Mouse (Mus musculus) urinary bladder, adult 2 months (tissue): ENCODE measurements at regions not wholly inside any gene's neighbourhood (a gene's known extent, or its start where the extent isn't known, plus 50 kb on each side); places are given as distances from the start of the nearest gene placed in this dataset.

Experiments used
- DNase-seq: peaks from one replicate; pipeline ENCODE4 v3.0.0; 2022; ENCODE audit warnings: low spot score

GRCm38 (mm10) chr13:28645881-28646280, 307.6 kb downstream of the Sox4 start:
- no peak for DNase-seq

GRCm38 (mm10) chr13:28644846-28645574, 308.5 kb downstream of the Sox4 start:
- DNase-seq: no peak

GRCm38 (mm10) chr13:28640826-28641225, 312.7 kb downstream of the Sox4 start:
- DNase-seq: no peak

GRCm38 (mm10) chr13:28635230-28635950, 318.1 kb downstream of the Sox4 start:
- DNase-seq: no peak

- no peak for DNase-seq
Measured at GRCm38 (mm10) chr13:28633541-28634041, 319.9 kb downstream of the Sox4 start.

- DNase-seq: no peak
Measured at GRCm38 (mm10) chr13:28629431-28630331, 323.8 kb downstream of the Sox4 start.

- no peak for DNase-seq
Measured at GRCm38 (mm10) chr13:28628751-28629150, 324.8 kb downstream of the Sox4 start.

GRCm38 (mm10) chr13:28618961-28619360, 334.6 kb downstream of the Sox4 start:
- no peak for DNase-seq

- no peak for DNase-seq
Measured at GRCm38 (mm10) chr13:28617503-28617902, 336.0 kb downstream of the Sox4 start.

GRCm38 (mm10) chr13:28616645-28617381, 336.7 kb downstream of the Sox4 start:
- no peak for DNase-seq

- no peak for DNase-seq
Measured at GRCm38 (mm10) chr13:28607551-28608114, 345.9 kb downstream of the Sox4 start.

GRCm38 (mm10) chr13:28606651-28607050, 346.9 kb downstream of the Sox4 start:
- DNase-seq: no peak

GRCm38 (mm10) chr13:28605833-28606232, 347.7 kb downstream of the Sox4 start:
- DNase-seq: no peak

GRCm38 (mm10) chr13:28604016-28604415, 346.7 kb downstream of the Gm11361 start:
- no peak for DNase-seq

GRCm38 (mm10) chr13:28600792-28601191, 343.5 kb downstream of the Gm11361 start:
- no peak for DNase-seq

GRCm38 (mm10) chr13:28596367-28596766, 339.0 kb downstream of the Gm11361 start:
- no peak for DNase-seq

GRCm38 (mm10) chr13:28592176-28592575, 334.8 kb downstream of the Gm11361 start:
- DNase-seq: no peak

GRCm38 (mm10) chr13:28587977-28588376, 330.6 kb downstream of the Gm11361 start:
- DNase-seq: no peak

- no peak for DNase-seq
Measured at GRCm38 (mm10) chr13:28586693-28587092, 329.4 kb downstream of the Gm11361 start.

- DNase-seq: no peak
Measured at GRCm38 (mm10) chr13:28586140-28586539, 328.8 kb downstream of the Gm11361 start.

- DNase-seq: no peak
Measured at GRCm38 (mm10) chr13:28583617-28584016, 326.3 kb downstream of the Gm11361 start.
